Mouse (Mus musculus): ENCODE measurements around the gene 6820408C15Rik. TPM values are rescaled to one million over a fixed set of nuclear protein-coding genes. Genes with fewer than 3 reads are reported as not detected.

6820408C15Rik gene
- polyA plus RNA-seq, 1 experiment, result not detected

- TF ChIP-seq SRF (IDR thresholded peaks at IDR 0.05; ENCODE audit: control insufficient read depth, insufficient read length, low read depth) (no peak), REST (IDR thresholded peaks at IDR 0.05; ENCODE audit: insufficient read depth, insufficient read length) (no peak), TCF3 (IDR thresholded peaks at IDR 0.05; ENCODE audit: insufficient read length, low read depth) (no peak), POLR2AphosphoS2 (IDR thresholded peaks at IDR 0.05; ENCODE audit: insufficient read length, low read depth) (no peak), CEBPB (IDR thresholded peaks at IDR 0.05; ENCODE audit: insufficient read depth, poor library complexity, severe bottlenecking) (no peak), E2F4 (IDR thresholded peaks at IDR 0.05; ENCODE audit: insufficient read depth) (no peak)
- H3K4me3 ChIP-seq, result no peak overlapping the region
- H3K27me3 ChIP-seq (ENCODE audit: control insufficient read depth, insufficient read depth, insufficient read length), result peaks cover 11% of the 10 kb centered on the region
- H3ac ChIP-seq (ENCODE audit: control insufficient read depth, insufficient read length), result no peak overlapping the region
- no peak overlapping the region for H3K4me2 ChIP-seq (ENCODE audit: low read depth)
- H3K79me2 ChIP-seq (ENCODE audit: control insufficient read depth, insufficient read depth), result no peaks in the 10 kb centered on the region
- H3K36me3 ChIP-seq (ENCODE audit: control insufficient read depth, insufficient read depth), result no peaks in the 10 kb centered on the region
These were observed 4.4 kb upstream of the 6820408C15Rik start for GRCm38 (mm10) chr2:152410971-152411371.

- H3K4me3 ChIP-seq, result no peak overlapping the region
These were observed 3.9 kb upstream of the 6820408C15Rik start for GRCm38 (mm10) chr2:152411471-152411870.

GRCm38 (mm10) chr2:152412526-152413157 is 2.7 kb upstream of the 6820408C15Rik start:
- no peak overlapping the region for H3K4me2 ChIP-seq (ENCODE audit: low read depth)
- TF ChIP-seq REST (IDR thresholded peaks at IDR 0.05; ENCODE audit: insufficient read depth, insufficient read length), result no peak
- no peak for TF ChIP-seq TCF12 (IDR thresholded peaks at IDR 0.05; ENCODE audit: insufficient read depth, poor library complexity, severe bottlenecking)
- no peak for TF ChIP-seq POLR2A (IDR thresholded peaks at IDR 0.05; ENCODE audit: insufficient read length, low read depth)
- no peak for TF ChIP-seq E2F4 (IDR thresholded peaks at IDR 0.05; ENCODE audit: insufficient read depth)
- no peak for TF ChIP-seq MAX (IDR thresholded peaks at IDR 0.05; ENCODE audit: low read depth)
- TF ChIP-seq TCF3 (IDR thresholded peaks at IDR 0.05; ENCODE audit: insufficient read length, low read depth), result no peak
- TF ChIP-seq CEBPB (IDR thresholded peaks at IDR 0.05; ENCODE audit: insufficient read depth, poor library complexity, severe bottlenecking), result no peak
- no peak for TF ChIP-seq SRF (IDR thresholded peaks at IDR 0.05; ENCODE audit: control insufficient read depth, insufficient read length, low read depth)
- no peak for TF ChIP-seq USF1 (IDR thresholded peaks at IDR 0.05; ENCODE audit: low read depth)
- TF ChIP-seq POLR2AphosphoS2 (IDR thresholded peaks at IDR 0.05; ENCODE audit: insufficient read length, low read depth), result no peak
- no peak for TF ChIP-seq MYOD1 (IDR thresholded peaks at IDR 0.05; ENCODE audit: control insufficient read depth in 1 of 3, insufficient read length in 2 of 3, low read depth in 2 of 3)
- TF ChIP-seq MYOG (IDR thresholded peaks at IDR 0.05; ENCODE audit: control insufficient read depth in 1 of 3, insufficient read depth in 1 of 3, insufficient read length in 2 of 3, low read depth in 2 of 3), result no peak
- no peak overlapping the region for H3ac ChIP-seq (ENCODE audit: control insufficient read depth, insufficient read length)
- H3K36me3 ChIP-seq (ENCODE audit: control insufficient read depth, insufficient read depth), result no peaks in the 10 kb centered on the region
- H3K79me2 ChIP-seq (ENCODE audit: control insufficient read depth, insufficient read depth), result no peaks in the 10 kb centered on the region
- H3K4me3 ChIP-seq, result no peak overlapping the region
- H3K27me3 ChIP-seq (ENCODE audit: control insufficient read depth, insufficient read depth, insufficient read length), result peaks cover 11% of the 10 kb centered on the region

More at GRCm38 (mm10) chr2:152411471-152411870, 3.9 kb upstream of the 6820408C15Rik start:
- H3ac ChIP-seq (ENCODE audit: control insufficient read depth, insufficient read length), result no peak overlapping the region
- peaks cover 11% of the 10 kb centered on the region for H3K27me3 ChIP-seq (ENCODE audit: control insufficient read depth, insufficient read depth, insufficient read length)
- no peak for TF ChIP-seq SRF (IDR thresholded peaks at IDR 0.05; ENCODE audit: control insufficient read depth, insufficient read length, low read depth)
- no peak for TF ChIP-seq CEBPB (IDR thresholded peaks at IDR 0.05; ENCODE audit: insufficient read depth, poor library complexity, severe bottlenecking)
- no peak for TF ChIP-seq MAX (IDR thresholded peaks at IDR 0.05; ENCODE audit: low read depth)
- TF ChIP-seq TCF12 (IDR thresholded peaks at IDR 0.05; ENCODE audit: insufficient read depth, poor library complexity, severe bottlenecking), result no peak
- no peak for TF ChIP-seq MYOD1 (IDR thresholded peaks at IDR 0.05; ENCODE audit: control insufficient read depth in 1 of 3, insufficient read length in 2 of 3, low read depth in 2 of 3)
- no peak for TF ChIP-seq TCF3 (IDR thresholded peaks at IDR 0.05; ENCODE audit: insufficient read length, low read depth)
- no peak for TF ChIP-seq POLR2A (IDR thresholded peaks at IDR 0.05; ENCODE audit: insufficient read length, low read depth)
- no peak for TF ChIP-seq E2F4 (IDR thresholded peaks at IDR 0.05; ENCODE audit: insufficient read depth)
- no peak overlapping the region for H3K4me2 ChIP-seq (ENCODE audit: low read depth)
- H3K79me2 ChIP-seq (ENCODE audit: control insufficient read depth, insufficient read depth), result no peaks in the 10 kb centered on the region
- H3K36me3 ChIP-seq (ENCODE audit: control insufficient read depth, insufficient read depth), result no peaks in the 10 kb centered on the region

GRCm38 (mm10) chr2:152413158-152413764 is 2.1 kb upstream of the 6820408C15Rik start:
- Histone ChIP-seq H3K36me3 (ENCODE audit: control insufficient read depth, insufficient read depth) (no peaks in the 10 kb centered on the region), H3K27me3 (ENCODE audit: control insufficient read depth, insufficient read depth, insufficient read length) (peaks cover 15% of the 10 kb centered on the region), H3K4me3 (no peak overlapping the region), H3K4me2 (ENCODE audit: low read depth) (no peak overlapping the region), H3ac (ENCODE audit: control insufficient read depth, insufficient read length) (no peak overlapping the region), H3K79me2 (ENCODE audit: control insufficient read depth, insufficient read depth) (no peaks in the 10 kb centered on the region)
- no peak for TF ChIP-seq MYOD1 (IDR thresholded peaks at IDR 0.05; ENCODE audit: control insufficient read depth in 1 of 3, insufficient read length in 2 of 3, low read depth in 2 of 3)
- TF ChIP-seq USF1 (IDR thresholded peaks at IDR 0.05; ENCODE audit: low read depth), result no peak
- TF ChIP-seq SRF (IDR thresholded peaks at IDR 0.05; ENCODE audit: control insufficient read depth, insufficient read length, low read depth), result no peak
- no peak for TF ChIP-seq POLR2AphosphoS2 (IDR thresholded peaks at IDR 0.05; ENCODE audit: insufficient read length, low read depth)
- no peak for TF ChIP-seq TCF12 (IDR thresholded peaks at IDR 0.05; ENCODE audit: insufficient read depth, poor library complexity, severe bottlenecking)
- no peak for TF ChIP-seq TCF3 (IDR thresholded peaks at IDR 0.05; ENCODE audit: insufficient read length, low read depth)
- TF ChIP-seq MAX (IDR thresholded peaks at IDR 0.05; ENCODE audit: low read depth), result no peak
- TF ChIP-seq MYOG (IDR thresholded peaks at IDR 0.05; ENCODE audit: control insufficient read depth in 1 of 3, insufficient read depth in 1 of 3, insufficient read length in 2 of 3, low read depth in 2 of 3), result no peak
- TF ChIP-seq POLR2A (IDR thresholded peaks at IDR 0.05; ENCODE audit: insufficient read length, low read depth), result no peak
- no peak for TF ChIP-seq REST (IDR thresholded peaks at IDR 0.05; ENCODE audit: insufficient read depth, insufficient read length)
- no peak for TF ChIP-seq E2F4 (IDR thresholded peaks at IDR 0.05; ENCODE audit: insufficient read depth)
- TF ChIP-seq CEBPB (IDR thresholded peaks at IDR 0.05; ENCODE audit: insufficient read depth, poor library complexity, severe bottlenecking), result no peak

Measured in myocyte (in vitro differentiated cells).